Mouse (Mus musculus): ENCODE measurements around the gene Higd1c.

DNA sequence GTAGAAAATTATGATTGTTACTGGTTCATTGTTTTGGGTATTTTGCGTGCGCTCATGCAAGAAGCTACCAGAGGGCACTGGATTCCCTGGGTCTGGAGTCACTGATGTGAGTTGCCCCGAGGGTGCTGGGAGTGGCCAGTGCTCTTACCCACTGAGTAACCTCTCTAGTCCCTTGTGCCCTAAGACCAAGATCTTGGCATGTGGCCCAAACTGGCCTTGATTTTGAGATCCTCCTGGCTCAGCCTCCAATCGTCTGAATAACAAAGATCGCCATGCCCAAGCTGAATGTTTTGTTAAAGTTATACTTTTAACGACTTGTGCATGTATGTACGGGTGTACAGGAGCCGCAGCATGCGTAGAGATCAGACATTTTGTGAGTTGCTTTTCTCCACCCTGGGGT is 21.4 kb downstream of the Higd1c start:
- TF ChIP-seq CTCF (IDR thresholded peaks at IDR 0.05; ENCODE audit: low read depth), result no peak
- TF ChIP-seq EP300 (IDR thresholded peaks at IDR 0.05; ENCODE audit: low read depth), result no peak

All from liver, embryonic 14.5 days (tissue).